Mouse (Mus musculus) common myeloid progenitor, adult 5-6 weeks (primary cell): ENCODE results near the gene Os9. TPM values are rescaled to one million over a fixed set of nuclear protein-coding genes. Genes with fewer than 3 reads are reported as not detected.

Experiments
- ATAC-seq: replicated peaks from 2 replicates; pipeline ENCODE4 v1.8.0; 2016; ENCODE audit warnings: low read depth, mild to moderate bottlenecking, moderate TSS enrichment, inconsistent platforms; ENCODE audit not compliant: poor library complexity, severe bottlenecking
- total RNA-seq: library from RNA; stranded (forward); fragments of 200-1000, 187-1606 nt; gene quantifications from 2 replicates; pipeline ENCODE4 v1.2.3, GENCODE M21; 2017

Gene Os9
- total RNA-seq, 1 experiment from 2014 or later: 159 TPM

DNA sequence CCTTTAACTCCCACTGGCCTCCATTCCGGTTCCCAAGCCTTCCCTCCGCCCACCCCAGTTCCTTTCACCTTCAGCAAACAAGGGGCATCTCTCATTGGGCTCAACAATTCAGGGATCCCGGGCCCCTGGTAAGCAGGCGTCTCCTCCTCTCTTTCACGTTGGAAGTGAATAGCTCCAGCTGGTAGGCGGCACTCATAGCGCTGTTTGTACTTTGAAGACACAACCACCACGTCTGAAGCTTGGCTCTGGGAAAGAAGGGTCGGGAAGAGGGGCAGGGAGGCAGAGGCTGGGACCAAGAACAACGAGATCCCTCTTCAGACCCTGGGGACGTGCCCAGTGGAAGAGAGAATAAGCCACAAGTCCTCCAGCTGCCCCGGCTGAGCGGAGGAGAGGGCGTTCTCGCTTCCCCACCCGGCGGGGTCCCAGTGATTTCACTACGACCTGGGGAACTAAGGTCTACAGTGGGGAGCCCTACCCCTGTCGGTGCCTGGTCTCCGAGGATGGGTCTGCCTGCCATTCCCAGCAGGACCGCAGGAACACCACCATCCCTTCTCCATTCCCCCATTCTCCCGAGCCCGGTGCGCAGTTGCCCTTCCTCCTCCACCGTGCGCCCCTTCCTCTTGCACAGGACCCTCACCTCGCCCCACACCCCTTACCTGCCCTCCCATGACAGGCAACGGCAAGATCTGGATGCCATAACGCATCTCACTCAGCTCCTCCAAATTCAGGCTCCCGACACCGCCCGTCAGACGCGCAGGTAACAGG, 448 bp downstream of the Os9 start:
- ATAC-seq: no peak

DNA sequence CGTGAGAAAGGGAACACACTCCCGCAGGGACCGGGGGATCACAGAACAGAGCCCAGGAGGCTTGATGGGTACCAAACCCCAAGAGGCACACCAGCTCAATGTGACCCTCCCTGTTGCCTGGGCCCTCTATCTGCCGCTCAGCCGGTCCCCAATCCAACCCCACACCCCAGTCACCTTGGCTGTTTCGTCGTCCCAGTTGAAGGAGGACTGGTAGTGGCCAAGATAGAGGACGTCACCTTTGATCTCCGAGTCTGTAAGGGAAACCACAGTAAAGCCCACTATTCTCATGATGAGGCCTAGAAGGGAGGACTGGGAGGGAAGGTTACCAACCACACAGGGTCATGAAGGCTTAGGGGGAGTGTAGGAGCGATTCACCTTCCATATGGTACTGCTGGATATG, 1.7 kb downstream of the Os9 start:
- no peak for ATAC-seq

DNA sequence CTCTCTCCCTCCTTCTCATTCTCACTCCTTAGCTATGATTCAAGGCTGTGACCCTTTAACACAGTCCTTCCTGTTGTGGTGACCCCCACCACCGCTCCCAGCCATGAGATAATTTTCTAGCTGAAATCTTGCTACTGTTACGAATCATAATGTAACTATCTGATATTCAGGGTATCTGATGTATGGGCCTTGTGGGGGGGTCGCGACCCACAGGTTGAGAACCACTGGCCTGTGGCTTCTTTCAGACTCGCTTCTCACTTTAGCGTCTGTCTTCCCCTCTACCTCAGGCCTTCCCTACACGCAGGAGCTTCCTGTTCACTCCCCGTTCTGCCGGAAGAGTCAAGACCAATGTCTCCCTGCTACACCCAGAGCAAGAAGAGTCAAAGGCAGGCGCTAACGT, 2.5 kb downstream of the Os9 start:
- ATAC-seq: no peak

DNA sequence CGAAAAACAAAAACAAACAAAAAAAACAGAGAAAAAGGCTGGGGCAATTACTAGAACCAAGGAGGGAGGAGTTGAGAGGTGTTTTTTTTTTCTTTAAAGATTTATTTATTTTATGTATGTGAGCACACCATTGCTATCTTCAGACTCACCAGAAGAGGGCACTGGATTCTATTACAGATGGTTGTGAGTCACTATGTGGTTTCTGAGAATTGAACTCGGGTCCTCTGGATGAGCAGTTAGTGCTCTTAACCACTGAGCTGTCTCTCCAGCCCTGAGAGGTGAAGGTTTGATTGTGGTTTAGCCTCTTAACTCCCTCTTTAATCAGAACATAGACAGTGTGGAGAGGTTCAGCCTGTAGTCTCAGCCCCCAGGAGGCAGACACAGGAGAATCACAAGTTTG, 5.9 kb downstream of the Os9 start:
- ATAC-seq: no peak

DNA sequence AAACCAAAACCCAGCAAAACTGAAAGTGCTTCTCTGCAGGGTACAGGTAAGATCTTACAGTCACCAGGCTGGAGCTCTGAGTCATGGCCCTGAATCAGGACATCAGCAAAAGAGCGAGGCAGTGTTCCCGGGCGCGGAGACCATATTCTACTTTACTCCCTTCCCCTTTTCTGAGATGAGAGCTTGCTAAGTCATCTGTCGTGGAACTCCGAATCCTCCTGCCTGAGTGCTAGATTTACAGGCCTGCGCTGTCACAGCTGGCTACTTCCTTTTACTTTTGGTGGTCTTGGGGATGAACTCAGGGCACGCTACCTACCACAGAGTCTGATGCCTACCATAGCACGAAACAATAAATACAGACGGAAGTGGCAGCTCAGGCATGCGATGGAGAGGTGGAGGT, 6.5 kb downstream of the Os9 start:
- ATAC-seq: peak; percentile 48

GRCm38 (mm10) chr10:127111001-127111887, 9.7 kb downstream of the Os9 start:
- ATAC-seq: peak; percentile 74

GRCm38 (mm10) chr10:127108262-127108583, 12.7 kb downstream of the Os9 start:
- ATAC-seq: no peak

DNA sequence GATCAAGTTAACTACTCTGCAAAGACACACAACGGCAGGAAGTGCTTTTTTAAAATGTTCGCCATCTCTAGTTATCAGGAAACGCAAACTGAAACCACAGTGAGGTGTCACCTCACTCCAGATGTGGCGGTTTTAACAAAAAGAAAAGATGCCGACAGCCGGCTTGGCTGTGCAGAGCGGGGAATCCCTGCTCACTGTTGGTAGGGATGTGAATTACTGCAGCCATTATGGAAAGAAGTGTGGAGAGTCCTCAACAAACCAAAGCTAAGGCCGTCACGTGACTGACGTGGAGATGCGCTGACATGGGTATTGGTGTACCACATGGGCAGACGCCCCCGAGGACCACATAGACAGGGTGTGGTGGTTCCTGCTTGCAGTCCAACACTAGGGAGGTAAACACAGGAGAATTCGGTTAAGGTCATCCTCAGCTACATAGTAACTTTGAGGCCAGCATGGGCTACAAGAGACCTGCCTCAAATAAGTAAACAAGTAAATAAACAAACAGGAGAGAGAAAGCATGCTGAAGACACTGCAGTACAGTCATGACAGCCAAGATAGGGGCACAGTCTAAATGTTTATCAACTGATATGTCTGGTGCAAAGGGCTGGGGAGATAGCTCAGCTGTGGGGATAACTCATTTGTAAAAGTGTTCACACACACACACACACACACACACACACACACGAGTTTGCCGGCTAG, 13.2 kb downstream of the Os9 start:
- ATAC-seq: peak; percentile 24

GRCm38 (mm10) chr10:127103631-127104030, 17.3 kb downstream of the Os9 start:
- ATAC-seq: peak; percentile 63

DNA sequence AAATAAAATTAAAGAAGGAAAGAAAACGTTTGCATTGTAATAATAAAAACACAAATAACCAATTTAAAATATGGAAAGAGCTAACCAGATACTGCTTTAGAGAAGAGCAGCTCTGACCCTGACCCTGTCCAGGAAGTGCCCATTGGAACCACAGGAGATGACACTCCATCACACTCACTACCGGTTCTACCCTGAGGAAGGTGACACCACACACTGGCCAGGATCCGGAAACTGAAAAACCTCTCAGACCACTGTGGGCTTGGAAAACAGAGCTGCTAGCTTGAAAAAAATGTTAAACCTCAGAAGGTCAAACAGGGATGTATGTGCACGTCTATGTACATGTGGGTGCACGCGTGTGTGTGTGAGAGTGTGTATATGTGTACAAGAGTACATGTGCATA, 19.8 kb downstream of the Os9 start:
- ATAC-seq: peak; percentile 55

DNA sequence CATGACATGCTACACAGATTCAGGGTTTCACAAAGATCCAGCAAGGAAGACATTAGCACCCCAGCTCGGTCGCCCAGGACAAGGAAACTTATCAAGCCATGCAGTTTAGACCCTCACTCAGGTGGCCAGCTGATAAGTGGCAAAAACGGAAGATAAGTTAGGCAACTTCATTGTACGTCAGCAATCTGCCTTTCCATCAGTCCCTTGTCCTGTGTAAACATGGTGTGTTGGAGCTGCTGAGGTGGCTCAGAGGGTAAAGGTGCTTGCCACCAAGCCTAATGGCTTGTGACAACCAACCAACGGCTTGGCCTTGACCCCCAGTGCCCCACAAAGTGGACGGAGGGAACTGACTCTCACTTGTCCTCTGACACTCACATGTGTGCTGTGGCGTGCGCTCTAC, 20.5 kb downstream of the Os9 start:
- peak; percentile 13; the same call in 1 of the 2 replicates for ATAC-seq

GRCm38 (mm10) chr10:127099868-127100267, 21.1 kb downstream of the Os9 start:
- peak; percentile 23 for ATAC-seq

DNA sequence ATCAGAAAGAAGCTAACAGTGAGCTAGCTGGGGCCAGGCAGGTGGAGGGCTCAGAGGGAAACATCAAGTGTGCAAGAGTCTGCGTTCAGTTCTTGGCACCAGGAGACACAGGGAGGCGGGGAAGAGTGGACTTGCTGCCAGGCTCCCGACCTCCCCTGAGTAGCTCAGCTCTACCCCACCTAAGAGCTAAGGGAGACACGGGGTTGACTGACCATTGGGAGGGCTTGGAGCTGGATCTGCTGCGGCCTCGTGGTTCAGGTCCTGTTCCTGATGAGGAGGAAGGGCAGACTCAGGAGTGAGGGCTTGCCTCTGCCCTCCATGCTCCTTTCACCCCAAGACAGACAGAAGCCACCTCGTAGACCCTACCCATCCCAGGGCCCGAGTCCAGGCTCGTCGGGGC, 21.7 kb downstream of the Os9 start:
- ATAC-seq: no peak

DNA sequence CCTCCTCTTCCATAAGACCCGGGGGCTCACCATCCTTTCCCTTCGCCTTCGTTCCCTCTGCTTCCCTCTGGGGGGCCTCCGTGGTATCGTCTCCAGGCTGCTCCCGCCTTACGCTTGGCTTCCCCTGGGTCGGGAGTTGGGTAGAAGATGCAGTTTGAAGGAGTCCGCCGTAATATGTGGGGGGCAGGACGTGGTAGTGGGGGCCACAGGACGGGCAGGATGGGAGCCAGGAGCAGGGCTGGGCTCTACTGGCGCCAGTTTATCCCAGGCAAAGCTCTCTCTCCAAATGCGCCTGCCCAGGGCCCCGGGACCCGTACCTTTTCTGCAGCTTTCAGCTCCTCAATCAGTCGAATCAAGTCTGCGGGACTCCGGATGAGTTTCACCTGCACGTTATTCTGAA, 22.4 kb downstream of the Os9 start:
- ATAC-seq: no peak

DNA sequence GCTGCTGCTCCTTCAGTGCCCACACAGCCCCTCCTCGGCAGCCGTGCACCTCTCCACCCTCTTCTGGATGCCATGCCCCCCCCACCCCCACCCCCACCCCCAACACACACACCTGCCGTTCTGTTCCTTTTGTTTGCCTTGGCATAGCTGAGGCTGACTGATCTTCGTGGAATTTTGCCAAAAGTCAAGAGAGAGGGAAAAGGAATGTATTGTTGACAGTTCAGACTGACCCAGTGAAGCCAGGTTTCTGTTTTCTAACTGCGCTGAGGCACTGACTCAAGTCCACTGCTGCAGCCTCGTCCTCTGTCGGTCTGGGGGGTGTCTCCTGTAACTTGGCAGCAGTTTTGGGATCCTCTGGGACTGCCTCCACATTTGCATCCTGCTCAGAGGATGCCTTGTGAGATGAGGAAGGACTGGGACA, 26.5 kb downstream of the Os9 start:
- ATAC-seq: no peak

DNA sequence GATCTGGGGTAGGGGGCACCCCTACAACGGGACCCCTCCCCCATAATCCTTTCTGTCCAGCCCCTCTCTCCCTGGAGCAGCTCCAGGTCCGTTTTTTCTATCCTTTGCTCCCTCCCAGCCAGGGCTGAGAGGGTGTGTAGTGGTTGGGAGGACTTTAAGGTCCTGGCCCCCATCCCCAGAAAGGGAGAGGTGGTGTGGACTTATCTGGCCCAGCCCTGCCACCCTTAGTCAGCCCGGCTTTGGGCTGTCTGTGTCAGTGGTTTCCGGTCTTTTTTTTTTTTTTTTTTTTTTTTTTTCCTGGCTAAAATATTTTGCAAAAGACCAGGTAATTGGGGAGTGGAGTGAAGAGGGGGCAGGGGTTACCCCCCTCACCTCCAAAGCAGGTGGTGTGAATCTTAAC, 28.2 kb downstream of the Os9 start:
- peak; percentile 59 for ATAC-seq

GRCm38 (mm10) chr10:127091507-127092396, 29.2 kb downstream of the Os9 start:
- no peak for ATAC-seq

- no peak for ATAC-seq
Observed at GRCm38 (mm10) chr10:127090560-127091411, 30.1 kb downstream of the Os9 start.

DNA sequence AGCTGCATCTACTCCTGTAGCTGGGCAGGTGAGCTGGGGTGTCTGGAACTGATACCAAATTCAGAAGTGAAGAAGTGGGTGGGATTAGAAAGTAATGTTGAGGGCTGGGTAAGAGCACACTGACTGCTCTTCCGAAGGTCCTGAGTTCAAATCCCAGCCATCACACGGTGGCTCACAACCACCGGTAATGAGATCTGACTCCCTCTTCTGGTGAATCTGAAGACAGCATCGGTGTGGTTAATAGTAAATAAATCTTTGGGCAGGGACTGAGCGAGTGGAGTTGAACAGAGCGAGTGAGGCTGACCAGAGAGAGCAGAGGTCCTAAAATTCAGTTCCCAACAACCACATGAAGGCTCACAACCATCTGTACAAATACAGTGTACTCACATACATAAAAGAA, 35.3 kb downstream of the Os9 start:
- ATAC-seq: no peak
